Mouse (Mus musculus) small intestine, adult 2 months (tissue): ENCODE data around the gene Inhbe.

Source experiments
- CTCF ChIP-seq: fragments of 200-500 bp; IDR thresholded peaks from 2 replicates; pipeline ENCODE4 v1.5.1; 2012; ENCODE audit warnings: low read depth, mild to moderate bottlenecking, control low read depth, inconsistent platforms, low read length, moderate library complexity, mixed read lengths; ENCODE audit not compliant: insufficient replicate concordance, insufficient read length; ENCODE audit errors: extremely low read depth
- POLR2A ChIP-seq: fragments of 200-500 bp; IDR thresholded peaks from 2 replicates; pipeline ENCODE4 v1.6.1; 2012; ENCODE audit warnings: low read depth, mild to moderate bottlenecking, control low read depth, inconsistent platforms, low read length, moderate library complexity

GRCm38 (mm10) chr10:127339683-127340576, 14.3 kb downstream of the Inhbe start:
- no peak for TF ChIP-seq POLR2A
- no peak for TF ChIP-seq CTCF
